Mouse (Mus musculus) kidney, adult 8-10 months (tissue): Measurements from ENCODE around the gene Adamtsl4.

Experiments
- DNase-seq, 2 experiments: peaks; one replicate each; pipeline ENCODE4 v3.0.0; 2022

The Adamtsl4 gene

GRCm38 (mm10) chr3:95687524-95688421, at the start of gene Adamtsl4:
Gene Adamtsl4, minus strand, starts transcription at chr3:95687917.
- DNase-seq, result peak in 1 of 2 experiments; percentile 61

DNA sequence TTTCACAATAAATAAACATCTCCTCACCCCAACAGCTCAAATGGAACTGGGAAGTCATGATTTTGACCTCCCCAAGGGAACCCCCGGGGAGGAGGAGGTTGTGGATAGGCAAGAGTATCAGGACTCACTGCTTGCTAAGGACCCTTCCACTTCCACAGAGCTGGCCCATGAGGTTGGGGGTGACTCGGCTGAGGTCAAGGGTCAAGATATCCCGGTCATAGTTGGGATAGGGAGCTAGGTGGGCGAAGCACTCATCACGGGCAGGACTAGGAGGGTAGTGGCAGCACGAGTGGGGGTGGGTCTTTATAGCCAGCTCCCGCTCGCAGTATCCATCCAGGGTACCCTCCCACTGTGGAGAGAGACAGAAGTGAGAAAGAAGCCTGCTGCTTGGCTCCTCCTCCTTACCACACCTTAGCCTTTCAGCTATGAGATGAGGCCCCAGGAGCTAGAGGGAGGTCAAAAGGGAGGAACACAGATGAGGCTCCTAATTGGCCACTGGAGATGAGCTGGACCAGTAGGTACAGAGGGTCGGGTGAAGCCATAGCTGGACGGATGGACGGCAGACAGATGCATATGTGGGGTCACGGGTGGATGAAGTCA, 47.5 kb upstream of the Adamtsl4 start:
- no peak for DNase-seq

DNA sequence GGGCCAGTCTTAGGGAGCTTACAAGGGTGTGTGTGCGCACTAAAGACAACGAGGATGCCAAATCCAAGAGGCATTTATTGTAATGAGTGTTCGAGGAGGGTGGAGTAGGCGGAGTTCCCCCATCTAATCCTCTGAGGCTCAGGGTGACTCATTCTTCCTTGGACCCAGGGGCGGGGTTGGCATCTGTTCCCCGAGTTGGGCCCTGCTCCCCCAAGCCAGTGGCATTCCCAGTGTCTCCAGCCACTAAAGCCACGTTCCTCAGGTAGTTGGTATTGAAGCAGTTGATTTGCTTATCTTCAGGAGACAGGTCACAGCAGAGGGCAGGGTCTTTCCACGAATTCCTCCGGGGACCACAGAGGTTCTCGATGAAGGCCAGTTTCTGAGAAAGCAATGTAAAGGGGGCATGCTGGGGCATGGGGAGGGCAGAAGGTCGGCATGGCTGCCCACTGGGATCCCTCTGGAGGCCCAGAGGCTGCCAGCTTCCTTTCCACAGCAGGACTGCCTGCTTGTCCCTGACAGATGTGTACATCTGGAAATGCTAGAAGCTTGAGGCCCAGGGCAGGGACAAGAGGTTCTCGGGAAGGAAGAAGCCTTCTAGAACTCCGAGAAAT, 46.5 kb upstream of the Adamtsl4 start:
- no peak for DNase-seq

GRCm38 (mm10) chr3:95732744-95733521, 45.2 kb upstream of the Adamtsl4 start:
- DNase-seq, result peak; percentile 27 to 39

DNA sequence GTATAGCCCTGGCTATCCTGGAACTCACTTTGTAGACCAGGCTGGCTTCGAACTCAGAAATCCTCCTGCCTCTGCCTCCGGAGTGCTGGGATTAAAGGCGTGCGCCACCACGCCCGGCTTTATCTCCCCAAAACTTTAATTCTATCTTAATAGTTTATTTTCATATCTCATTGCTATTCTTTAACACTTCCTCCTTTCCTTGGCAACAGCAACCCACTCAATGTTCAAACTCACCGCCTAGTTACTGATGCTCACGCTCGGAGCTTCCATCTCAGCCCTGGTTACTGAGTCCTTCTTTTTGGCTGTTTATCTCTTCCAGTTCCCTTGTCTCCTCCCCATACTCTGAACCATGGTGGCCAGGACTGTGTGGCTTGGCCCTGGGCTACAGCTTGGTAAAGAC, 44.6 kb upstream of the Adamtsl4 start:
- DNase-seq, result no peak

- DNase-seq, result no peak
Observed at GRCm38 (mm10) chr3:95731802-95732201, 44.1 kb upstream of the Adamtsl4 start.

DNA sequence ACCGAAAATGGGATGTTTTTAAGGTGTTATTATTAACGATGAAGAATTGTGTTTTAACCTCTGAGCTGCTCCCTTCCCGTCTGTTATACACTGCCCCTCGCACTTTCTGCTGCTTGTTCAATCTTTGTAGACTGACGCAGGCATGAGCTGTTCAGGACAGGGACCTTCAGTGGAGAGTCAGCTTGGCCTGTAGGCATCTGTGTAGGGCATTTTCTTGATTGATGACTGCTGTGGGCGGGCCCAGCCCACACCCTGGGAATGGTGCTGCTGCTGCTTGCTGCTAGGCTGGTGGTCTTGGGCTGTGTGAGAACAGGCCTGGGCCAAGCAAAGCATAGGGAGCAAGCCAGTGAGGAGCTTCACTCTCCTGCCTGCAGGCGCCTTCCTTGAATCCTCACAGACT, 42.7 kb upstream of the Adamtsl4 start:
- no peak for DNase-seq

- no peak for DNase-seq
Observed at GRCm38 (mm10) chr3:95728906-95729305, 41.2 kb upstream of the Adamtsl4 start.

GRCm38 (mm10) chr3:95726696-95727358, 39.1 kb upstream of the Adamtsl4 start:
- DNase-seq, result no peak

DNA sequence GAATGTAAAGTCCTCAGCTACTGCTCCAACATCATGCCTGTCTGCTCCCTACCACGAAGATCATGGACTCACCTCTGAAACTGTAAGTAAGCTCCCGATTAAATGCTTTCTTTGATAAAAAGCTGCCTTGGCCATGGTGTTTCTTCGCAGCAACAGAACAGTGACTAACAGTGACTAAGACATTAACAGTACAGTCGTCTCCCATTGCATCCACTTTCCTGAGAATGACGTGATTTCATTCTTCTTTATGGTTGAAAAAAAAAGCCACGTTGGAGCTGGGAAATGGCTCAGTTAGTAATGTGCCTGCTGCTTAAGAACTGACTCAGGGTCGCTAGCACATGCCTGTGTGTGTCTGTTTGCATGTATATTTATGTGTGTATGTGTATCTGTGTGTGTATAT, 38.1 kb upstream of the Adamtsl4 start:
- no peak for DNase-seq

GRCm38 (mm10) chr3:95722386-95722785, 34.7 kb upstream of the Adamtsl4 start:
- DNase-seq, result no peak

DNA sequence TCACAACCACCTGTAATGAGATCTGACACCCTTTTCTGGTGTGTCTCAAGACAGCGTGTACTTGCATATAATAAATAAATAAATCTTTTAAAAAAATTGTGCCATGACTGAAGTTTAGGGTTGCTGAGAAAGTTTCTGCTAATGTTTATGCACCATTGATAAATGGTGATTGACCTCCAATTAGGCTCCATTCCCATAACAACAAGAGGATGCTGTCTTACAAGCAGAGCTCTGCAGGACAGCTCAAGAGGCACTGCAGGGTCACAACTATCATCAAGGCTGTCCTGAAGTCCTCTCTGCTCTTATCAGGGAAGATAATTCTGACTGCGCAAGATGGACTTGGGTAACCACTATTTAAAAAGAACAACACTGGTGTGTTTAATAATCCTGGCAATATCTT, 30.4 kb upstream of the Adamtsl4 start:
- no peak for DNase-seq

DNA sequence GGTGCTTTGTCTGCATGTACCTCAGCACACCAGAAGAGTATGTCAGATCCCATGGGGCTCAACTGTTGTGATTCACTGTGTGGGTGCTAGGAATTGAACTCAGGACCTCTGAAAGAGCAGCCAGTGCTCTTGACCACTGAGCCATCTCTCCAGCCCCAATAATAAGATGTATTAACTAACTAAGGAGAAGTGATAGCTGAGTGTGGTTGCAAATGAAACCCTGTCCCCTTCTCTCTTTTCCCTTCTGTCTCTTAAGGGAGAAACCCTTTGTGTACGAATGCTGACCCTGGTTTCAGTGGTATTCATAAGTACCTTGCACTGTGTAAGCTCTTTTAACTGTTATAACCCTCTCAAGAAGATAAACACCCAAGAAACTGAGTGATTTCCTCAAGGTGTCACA, 28.4 kb upstream of the Adamtsl4 start:
- no peak for DNase-seq

DNA sequence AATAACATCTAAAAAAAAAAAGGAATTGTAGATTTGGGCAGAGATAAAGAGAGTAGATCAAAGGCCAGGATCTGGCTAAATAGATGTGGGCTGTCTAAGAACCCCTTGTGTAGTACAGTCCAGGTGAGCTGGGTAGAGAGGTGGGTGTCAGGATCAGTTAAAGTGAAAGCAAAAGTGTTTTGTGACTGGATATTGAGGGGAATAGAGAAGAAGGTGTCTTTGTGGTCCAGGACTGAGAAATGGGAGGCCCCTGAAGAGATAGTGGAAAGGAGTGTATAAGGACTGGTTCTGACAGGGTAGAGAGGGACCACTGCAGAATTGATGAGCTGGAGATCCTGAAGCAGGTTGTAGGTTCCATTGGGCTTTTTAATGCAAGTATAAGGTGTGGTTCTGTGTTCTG, 22.2 kb upstream of the Adamtsl4 start:
- DNase-seq, result no peak

DNA sequence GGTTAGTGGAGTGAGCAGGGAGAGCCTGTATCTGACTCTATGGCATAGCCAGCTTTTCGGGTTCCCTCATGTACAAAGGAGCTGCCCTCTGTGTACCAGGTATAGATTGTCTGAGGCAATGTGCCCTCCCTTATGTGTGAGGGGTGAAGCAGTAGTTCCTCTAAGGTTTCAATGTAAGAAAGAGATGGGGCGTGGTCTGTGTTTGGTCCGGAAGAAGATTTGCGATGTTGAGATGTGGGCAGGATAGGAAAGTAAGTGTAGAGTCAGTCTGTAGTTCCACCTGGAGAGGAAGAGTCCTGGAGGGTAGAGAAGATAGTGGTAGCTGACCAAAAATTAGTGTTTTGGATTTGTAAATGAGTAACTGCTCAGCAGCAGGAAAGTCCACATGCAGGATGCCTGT, 21.3 kb upstream of the Adamtsl4 start:
- no peak for DNase-seq

DNA sequence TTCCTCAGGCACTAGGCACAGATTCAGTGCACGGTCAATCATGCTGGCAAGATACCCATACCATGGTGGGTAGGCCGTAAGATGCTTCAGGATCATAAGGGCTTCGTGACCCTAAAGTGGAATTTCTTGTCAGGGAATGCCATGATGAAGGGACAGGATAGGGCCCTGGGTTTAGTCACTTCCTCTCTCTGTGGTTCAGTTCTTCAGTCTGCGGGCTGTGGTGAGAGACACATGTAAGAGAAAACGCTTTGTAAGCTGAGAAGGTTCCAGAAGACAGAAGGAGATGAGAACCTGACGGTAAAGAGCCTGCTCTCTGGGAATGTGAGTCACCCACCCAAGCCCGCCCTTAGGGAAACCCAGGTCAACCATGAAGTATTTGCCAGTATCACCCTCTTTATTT, 19.8 kb upstream of the Adamtsl4 start:
- DNase-seq, result no peak

DNA sequence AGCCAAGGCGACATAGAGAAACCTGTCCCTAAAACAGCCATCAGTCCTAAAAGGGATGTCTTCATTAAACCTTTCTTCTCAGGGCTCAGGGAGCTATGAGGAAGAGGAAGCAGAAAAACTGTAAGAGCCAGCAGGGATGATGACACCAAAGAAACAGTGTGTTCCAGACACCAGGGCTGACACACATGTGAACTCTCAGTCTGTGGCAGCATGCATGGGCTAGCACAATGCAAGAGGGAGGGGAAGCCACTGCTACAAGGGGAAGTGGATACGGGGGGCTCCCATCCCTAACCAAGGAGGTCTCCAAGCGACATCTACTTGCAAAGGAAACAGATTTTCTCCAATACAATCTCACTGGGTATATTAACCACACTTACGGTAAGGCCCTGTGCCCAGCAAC, 18.6 kb upstream of the Adamtsl4 start:
- DNase-seq, result no peak

- no peak for DNase-seq
Observed at GRCm38 (mm10) chr3:95704612-95705011, 16.9 kb upstream of the Adamtsl4 start.

- no peak for DNase-seq
Observed at GRCm38 (mm10) chr3:95703276-95703675, 15.6 kb upstream of the Adamtsl4 start.

GRCm38 (mm10) chr3:95701877-95702540, 14.3 kb upstream of the Adamtsl4 start:
- DNase-seq, result peak; percentile 80 to 82

DNA sequence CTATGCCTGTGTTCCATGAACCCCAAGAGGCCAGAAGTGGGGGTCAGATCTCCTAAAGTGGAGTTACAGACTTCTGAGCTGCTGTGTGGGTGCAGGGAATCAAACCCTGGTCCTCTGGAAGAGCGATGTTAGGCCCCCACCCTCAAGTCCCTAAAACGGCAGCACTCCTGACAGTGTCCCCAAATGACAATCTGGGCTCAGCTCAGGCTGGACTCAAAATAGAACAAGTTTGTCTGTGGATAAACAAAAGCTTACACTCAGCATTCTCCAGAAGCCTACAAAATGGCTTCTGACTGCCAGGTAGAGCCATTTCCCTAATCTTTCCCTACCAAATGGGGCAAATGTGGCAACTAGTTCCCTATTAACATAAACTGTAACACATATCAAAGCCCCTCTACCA, 13.4 kb upstream of the Adamtsl4 start:
- DNase-seq, result no peak

DNA sequence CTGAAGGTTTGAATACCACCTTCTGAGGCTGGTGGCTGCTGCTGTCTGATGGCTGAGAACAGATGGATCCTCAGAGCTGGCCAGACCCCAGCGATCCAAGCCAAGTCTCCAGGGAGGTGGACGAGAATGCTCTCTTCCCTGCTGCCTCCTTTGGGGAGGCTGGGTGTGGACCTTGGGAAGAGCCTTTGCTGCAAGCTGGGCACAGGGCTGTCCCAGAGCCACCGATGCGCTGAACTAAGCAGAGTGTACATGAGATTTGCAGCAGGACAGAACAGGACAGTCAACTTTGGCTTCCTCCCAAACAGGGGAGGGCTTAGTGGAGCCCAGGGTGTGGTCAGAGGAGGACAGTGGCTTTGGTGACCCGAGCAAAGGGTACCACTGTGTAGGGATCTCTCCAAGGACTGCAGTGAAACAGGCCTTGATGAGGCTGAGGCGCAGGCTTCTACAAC, 12.5 kb upstream of the Adamtsl4 start:
- DNase-seq, result no peak
